Mouse (Mus musculus): ENCODE results near the gene Lix1l. TPM values are rescaled to one million over a fixed set of nuclear protein-coding genes. Genes with fewer than 3 reads are reported as not detected.

Lix1l gene
- total RNA-seq, 2 experiments from 2014 or later, result 4.9 to 8.4 TPM

GRCm38 (mm10) chr3:96559398-96559910, 41.5 kb upstream of the Lix1l start:
- intact Hi-C loops (cut with DNase I), result no loop called here
- DNase-seq, result peak; percentile 45
- H3K27ac ChIP-seq, result peak overlapping the region; percentile 99
- no peak for TF ChIP-seq CTCF (IDR thresholded peaks at IDR 0.05)
- peak overlapping the region; percentile 91 for H3K4me3 ChIP-seq

GRCm38 (mm10) chr3:96559911-96560850, 40.8 kb upstream of the Lix1l start:
- no peak for TF ChIP-seq CTCF (IDR thresholded peaks at IDR 0.05)
- Histone ChIP-seq H3K27ac (peak overlapping the region; percentile 99), H3K4me3 (peak overlapping the region; percentile 91)
- intact Hi-C loops (cut with DNase I), result no loop called here
- DNase-seq, result peak; percentile 57

- no peak for TF ChIP-seq CTCF (IDR thresholded peaks at IDR 0.05)
- DNase-seq, result peak; percentile 60
- intact Hi-C loops (cut with DNase I), result no loop called here
- peak overlapping the region; percentile 99 for H3K27ac ChIP-seq
- peak overlapping the region; percentile 91 for H3K4me3 ChIP-seq
Observed at GRCm38 (mm10) chr3:96560881-96561668, 39.9 kb upstream of the Lix1l start.

GRCm38 (mm10) chr3:96561946-96562681, 38.8 kb upstream of the Lix1l start:
- Histone ChIP-seq H3K27ac (peak overlapping the region; percentile 99), H3K4me3 (peak overlapping the region; percentile 91)
- intact Hi-C loops (cut with DNase I), result no loop called here
- no peak for TF ChIP-seq CTCF (IDR thresholded peaks at IDR 0.05)
- DNase-seq, result peak; percentile 70

- TF ChIP-seq CTCF (IDR thresholded peaks at IDR 0.05), result no peak
- intact Hi-C loops (cut with DNase I), result no loop called here
- DNase-seq, result no peak
- Histone ChIP-seq H3K4me3 (peak overlapping the region; percentile 91), H3K27ac (peak overlapping the region; percentile 99)
Observed at GRCm38 (mm10) chr3:96563267-96563666, 37.7 kb upstream of the Lix1l start.

- intact Hi-C loops (cut with DNase I), result no loop called here
- H3K4me3 ChIP-seq, result peak overlapping the region; percentile 91
- no peak for TF ChIP-seq CTCF (IDR thresholded peaks at IDR 0.05)
- H3K27ac ChIP-seq, result peak overlapping the region; percentile 99
- peak; percentile 36 for DNase-seq
Observed at GRCm38 (mm10) chr3:96563911-96564632, 36.9 kb upstream of the Lix1l start.

- intact Hi-C loops (cut with DNase I), result no loop called here
- TF ChIP-seq CTCF (IDR thresholded peaks at IDR 0.05), result no peak
- Histone ChIP-seq H3K4me3 (peak overlapping the region; percentile 91), H3K27ac (peak overlapping the region; percentile 99)
- DNase-seq, result peak; percentile 37
Observed at GRCm38 (mm10) chr3:96564633-96565032, 36.3 kb upstream of the Lix1l start.

GRCm38 (mm10) chr3:96565105-96565504, 35.8 kb upstream of the Lix1l start:
- peak overlapping the region; percentile 99 for H3K27ac ChIP-seq
- no peak for DNase-seq

GRCm38 (mm10) chr3:96566661-96567450, 34.1 kb upstream of the Lix1l start:
- TF ChIP-seq CTCF (IDR thresholded peaks at IDR 0.05), result no peak
- intact Hi-C loops (cut with DNase I), result no loop called here
- no peak for DNase-seq
- no peak overlapping the region for H3K4me3 ChIP-seq
- H3K27ac ChIP-seq, result peak overlapping the region; percentile 61

More at GRCm38 (mm10) chr3:96565105-96565504, 35.8 kb upstream of the Lix1l start:
- H3K4me3 ChIP-seq, result no peak overlapping the region
- no peak for TF ChIP-seq CTCF (IDR thresholded peaks at IDR 0.05)
- intact Hi-C loops (cut with DNase I), result no loop called here

- no peak for TF ChIP-seq CTCF (IDR thresholded peaks at IDR 0.05)
- H3K27ac ChIP-seq, result peak overlapping the region; percentile 99
- no peak for DNase-seq
- intact Hi-C loops (cut with DNase I), result no loop called here
- peak overlapping the region; percentile 26; the same call in 1 of the 2 replicates for H3K4me3 ChIP-seq
Observed at GRCm38 (mm10) chr3:96568605-96569004, 32.3 kb upstream of the Lix1l start.

- intact Hi-C loops (cut with DNase I), result no loop called here
- DNase-seq, result peak; percentile 40
- peak overlapping the region; percentile 54 for H3K4me3 ChIP-seq
- peak overlapping the region; percentile 99 for H3K27ac ChIP-seq
- TF ChIP-seq CTCF (IDR thresholded peaks at IDR 0.05), result no peak
Observed at GRCm38 (mm10) chr3:96569506-96569905, 31.4 kb upstream of the Lix1l start.
